Mouse (Mus musculus) B cell, adult 2 months (primary cell): ENCODE data around the gene Pex10.
"Not testable (repeated sequence)": the region's sequence is repeated elsewhere in the genome, so short reads cannot be mapped to it uniquely, and the experiment has no call there.

Source experiments
- DNase-seq, 2 experiments: peaks; one replicate each; pipeline ENCODE4 v3.0.0; 2022

Gene Pex10

GRCm38 (mm10) chr4:155065970-155066833 is 614 bp upstream of the Pex10 start:
- DNase-seq: peak; percentile 85

GRCm38 (mm10) chr4:155068357-155068972 is 1.6 kb downstream of the Pex10 start:
- DNase-seq: no peak

GRCm38 (mm10) chr4:155069191-155069590 is 2.4 kb downstream of the Pex10 start:
- DNase-seq: peak in 1 of 2 experiments; percentile 21

GRCm38 (mm10) chr4:155070199-155070598 is 3.4 kb downstream of the Pex10 start:
- DNase-seq: no peak

- no peak for DNase-seq
Observed at GRCm38 (mm10) chr4:155070921-155071320, 4.1 kb downstream of the Pex10 start.

- no peak for DNase-seq
Observed at GRCm38 (mm10) chr4:155074418-155074817, 7.6 kb downstream of the Pex10 start.

- DNase-seq: no peak
Observed at GRCm38 (mm10) chr4:155075137-155075536, 8.3 kb downstream of the Pex10 start.

- DNase-seq: no peak
Observed at GRCm38 (mm10) chr4:155075813-155076212, 9.0 kb downstream of the Pex10 start.

GRCm38 (mm10) chr4:155076677-155077076 is 9.9 kb downstream of the Pex10 start:
- DNase-seq: no peak

- not testable (repeated sequence) for DNase-seq
Observed at GRCm38 (mm10) chr4:155078808-155079207, 12.0 kb downstream of the Pex10 start.

GRCm38 (mm10) chr4:155079666-155080065 is 12.8 kb downstream of the Pex10 start:
- no peak for DNase-seq

GRCm38 (mm10) chr4:155083553-155083952 is 16.7 kb downstream of the Pex10 start:
- DNase-seq: no peak

- no peak for DNase-seq
Observed at GRCm38 (mm10) chr4:155084351-155084750, 17.5 kb downstream of the Pex10 start.

- DNase-seq: no peak
Observed at GRCm38 (mm10) chr4:155085206-155086107, 18.6 kb downstream of the Pex10 start.

- DNase-seq: peak; percentile 100
Observed at GRCm38 (mm10) chr4:155086108-155087024, 19.6 kb downstream of the Pex10 start, which contains the start of the genes Rer1 and Morn1. Rer1 (minus strand) TSS chr4:155086382. Morn1 (plus strand) TSS chr4:155086577.

GRCm38 (mm10) chr4:155089241-155089640 is 22.4 kb downstream of the Pex10 start:
- no peak for DNase-seq

- no peak for DNase-seq
Observed at GRCm38 (mm10) chr4:155090147-155090546, 23.3 kb downstream of the Pex10 start.

- DNase-seq: no peak
Observed at GRCm38 (mm10) chr4:155090688-155091449, 24.1 kb downstream of the Pex10 start.

- no peak for DNase-seq
Observed at GRCm38 (mm10) chr4:155092718-155093430, 26.1 kb downstream of the Pex10 start.

GRCm38 (mm10) chr4:155093431-155094149 is 26.8 kb downstream of the Pex10 start:
- DNase-seq: no peak
